Mouse (Mus musculus) small intestine, adult 2 months (tissue): Measurements from ENCODE around the gene Cntn5.

Experiments used
- CTCF ChIP-seq: fragments of 200-500 bp; IDR thresholded peaks from 2 replicates; pipeline ENCODE4 v1.5.1; 2012; ENCODE audit warnings: low read depth, mild to moderate bottlenecking, control low read depth, inconsistent platforms, low read length, moderate library complexity, mixed read lengths; ENCODE audit not compliant: insufficient replicate concordance, insufficient read length; ENCODE audit errors: extremely low read depth
- POLR2A ChIP-seq: fragments of 200-500 bp; IDR thresholded peaks from 2 replicates; pipeline ENCODE4 v1.6.1; 2012; ENCODE audit warnings: low read depth, mild to moderate bottlenecking, control low read depth, inconsistent platforms, low read length, moderate library complexity

DNA sequence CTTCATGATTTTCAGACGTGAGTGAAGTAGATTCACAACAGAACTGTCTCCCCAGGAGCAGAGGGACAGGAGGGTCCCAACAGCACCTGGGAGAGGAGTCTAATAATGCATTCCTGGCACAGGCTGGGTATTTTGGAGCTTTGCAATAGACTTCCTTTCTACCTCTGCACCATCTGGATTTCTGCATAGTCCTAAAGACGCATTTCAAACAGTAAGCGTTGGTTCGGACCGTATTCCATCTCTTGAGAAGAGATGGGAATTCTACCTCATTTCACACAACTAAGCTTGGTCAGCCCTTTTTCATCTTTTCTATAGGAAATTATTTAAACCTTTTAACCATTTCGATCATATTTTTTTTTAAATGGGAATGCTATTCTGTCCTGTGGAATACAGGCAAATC, 635.7 kb downstream of the Cntn5 start:
- no peak for TF ChIP-seq POLR2A
- no peak for TF ChIP-seq CTCF
